Mouse (Mus musculus) cerebellum, adult 2 months (tissue): ENCODE results near the gene 2410004P03Rik. TPM values are rescaled to one million over a fixed set of nuclear protein-coding genes. Genes with fewer than 3 reads are reported as not detected.

ENCODE experiments used
- DNase-seq, 2 experiments: peaks; one replicate each; pipeline ENCODE4 v3.0.0; 2021
- H3K27ac ChIP-seq: fragments of 200-500 bp; 2 replicates; pipeline ENCODE4 v1.5.1; 2012; ENCODE audit warnings: low read length, control low read depth, inconsistent platforms; ENCODE audit not compliant: insufficient read depth
- H3K27me3 ChIP-seq: fragments of 200-500 bp; 2 replicates; pipeline ENCODE4 v1.6.1; 2012; ENCODE audit warnings: inconsistent platforms, mild to moderate bottlenecking, low read length, moderate library complexity; ENCODE audit not compliant: control insufficient read depth, insufficient read depth
- H3K4me1 ChIP-seq: fragments of 200-500 bp; 2 replicates; pipeline ENCODE4 v1.6.1; 2011; ENCODE audit warnings: low read length; ENCODE audit not compliant: control insufficient read depth, insufficient read depth
- H3K4me3 ChIP-seq: fragments of 200-500 bp; replicated peaks from 2 replicates; pipeline ENCODE3; 2011; ENCODE audit warnings: mild to moderate bottlenecking, low read depth, low read length, control low read depth; ENCODE audit not compliant: insufficient read depth
- CTCF ChIP-seq: fragments of 200-500 bp; IDR thresholded peaks from 2 replicates; pipeline ENCODE4 v1.5.1; 2011; ENCODE audit warnings: low read depth, mild to moderate bottlenecking, control low read depth, low read length, moderate library complexity, borderline replicate concordance; ENCODE audit not compliant: insufficient read depth
- POLR2A ChIP-seq: fragments of 200-500 bp; IDR thresholded peaks from 2 replicates; pipeline ENCODE4 v1.6.1; 2011; ENCODE audit warnings: low read length, control low read depth, borderline replicate concordance; ENCODE audit not compliant: insufficient read depth
- WGBS: fragments of 180-500 bp; shearing (Covaris S2); methylation state at CpG from one replicate; pipeline ENCODE4 v1.1.7; 2018; 5-methylcytosine and 5-hydroxymethylcytosine counted together
- polyA plus RNA-seq: library from polyadenylated mRNA; depleted of rRNA; stranded (reverse); fragments of >200 nt; gene quantifications from 2 replicates; pipeline ENCODE4 v1.2.3, GENCODE M21; 2012

Gene 2410004P03Rik
- polyA plus RNA-seq, 1 experiment, result 0.90 TPM

- 100% methylated on average over 1 of the region's 1 CpGs for WGBS
- Histone ChIP-seq H3K27ac (no peak overlapping the region), H3K4me3 (no peak overlapping the region), H3K4me1 (no peaks in the 10 kb centered on the region), H3K27me3 (no peaks in the 10 kb centered on the region)
- no peak for DNase-seq
- TF ChIP-seq CTCF, result no peak
- TF ChIP-seq POLR2A, result no peak
Observed at GRCm38 (mm10) chr12:17049796-17050195, 38.3 kb upstream of the 2410004P03Rik start.

- 20% methylated on average over 7 of the region's 7 CpGs for WGBS
Observed at GRCm38 (mm10) chr12:17048979-17049612, 37.6 kb upstream of the 2410004P03Rik start.

GRCm38 (mm10) chr12:17043311-17043710, 31.8 kb upstream of the 2410004P03Rik start:
- H3K27me3 ChIP-seq, result no peaks in the 10 kb centered on the region; the same call in 1 of the 2 replicates
- no peak for DNase-seq
- 56% methylated on average over 5 of the region's 5 CpGs for WGBS
- no peak overlapping the region for H3K4me3 ChIP-seq
- no peak overlapping the region for H3K27ac ChIP-seq
- TF ChIP-seq CTCF (no peak), POLR2A (no peak)
- no peaks in the 10 kb centered on the region for H3K4me1 ChIP-seq

More at GRCm38 (mm10) chr12:17048979-17049612, 37.6 kb upstream of the 2410004P03Rik start:
- Histone ChIP-seq H3K4me1 (no peaks in the 10 kb centered on the region), H3K27ac (no peak overlapping the region), H3K4me3 (no peak overlapping the region), H3K27me3 (no peaks in the 10 kb centered on the region)
- no peak for TF ChIP-seq POLR2A
- no peak for TF ChIP-seq CTCF
- DNase-seq, result no peak

GRCm38 (mm10) chr12:17040567-17040966, 29.0 kb upstream of the 2410004P03Rik start:
- Histone ChIP-seq H3K27me3 (no peaks in the 10 kb centered on the region; the same call in 1 of the 2 replicates), H3K27ac (no peak overlapping the region), H3K4me3 (no peak overlapping the region), H3K4me1 (no peaks in the 10 kb centered on the region)
- no peak for DNase-seq
- TF ChIP-seq POLR2A (no peak), CTCF (no peak)
- WGBS, result 74% methylated on average over 1 of the region's 1 CpGs

GRCm38 (mm10) chr12:17039415-17039814, 27.9 kb upstream of the 2410004P03Rik start:
- 72% methylated on average over 2 of the region's 2 CpGs for WGBS
- no peaks in the 10 kb centered on the region; the same call in 1 of the 2 replicates for H3K27me3 ChIP-seq
- no peak for DNase-seq
- H3K27ac ChIP-seq, result no peak overlapping the region
- H3K4me3 ChIP-seq, result no peak overlapping the region
- TF ChIP-seq CTCF (no peak), POLR2A (no peak)
- no peaks in the 10 kb centered on the region for H3K4me1 ChIP-seq

GRCm38 (mm10) chr12:17038246-17038645, 26.7 kb upstream of the 2410004P03Rik start:
- WGBS, result 85% methylated on average over 6 of the region's 6 CpGs
- no peak for TF ChIP-seq POLR2A
- TF ChIP-seq CTCF, result no peak
- H3K4me3 ChIP-seq, result no peak overlapping the region
- DNase-seq, result no peak
- no peak overlapping the region for H3K27ac ChIP-seq
- H3K27me3 ChIP-seq, result no peaks in the 10 kb centered on the region; the same call in 1 of the 2 replicates
- no peaks in the 10 kb centered on the region for H3K4me1 ChIP-seq

- H3K27me3 ChIP-seq, result no peaks in the 10 kb centered on the region; the same call in 1 of the 2 replicates
- H3K4me1 ChIP-seq, result no peaks in the 10 kb centered on the region
- 34% methylated on average over 14 of the region's 14 CpGs for WGBS
- H3K27ac ChIP-seq, result no peak overlapping the region
- H3K4me3 ChIP-seq, result no peak overlapping the region
- TF ChIP-seq POLR2A, result no peak
- TF ChIP-seq CTCF, result no peak
- DNase-seq, result no peak
Observed at GRCm38 (mm10) chr12:17037053-17037610, 25.6 kb upstream of the 2410004P03Rik start.

- DNase-seq, result no peak
- Histone ChIP-seq H3K27me3 (no peaks in the 10 kb centered on the region; the same call in 1 of the 2 replicates), H3K4me1 (no peaks in the 10 kb centered on the region), H3K27ac (no peak overlapping the region), H3K4me3 (no peak overlapping the region)
- TF ChIP-seq POLR2A (no peak), CTCF (no peak)
- WGBS, result 48% methylated on average over 9 of the region's 9 CpGs
Observed at GRCm38 (mm10) chr12:17036532-17036931, 25.0 kb upstream of the 2410004P03Rik start.
